Mouse (Mus musculus) ES-E14 (cell line): ENCODE measurements around the gene Rps2. TPM values are rescaled to one million over a fixed set of nuclear protein-coding genes. Genes with fewer than 3 reads are reported as not detected.
A peak's percentile ranks its signal among the peaks of the same experiment; 100 is the strongest.

Experiments
- DNase-seq: peaks from one replicate; pipeline ENCODE4 v3.0.0-alpha.2; 2013; ENCODE audit warnings: low read depth, low spot score
- H3K27ac ChIP-seq: 2 replicates; pipeline ENCODE4 v1.5.1; 2012; ENCODE audit warnings: low read depth, mild to moderate bottlenecking, low read length, moderate library complexity, mixed read lengths; ENCODE audit not compliant: poor library complexity, insufficient read depth, severe bottlenecking
- H3K36me3 ChIP-seq: 2 replicates; pipeline ENCODE4 v1.6.1; 2012; ENCODE audit warnings: mild to moderate bottlenecking, low read length, moderate library complexity, mixed read lengths; ENCODE audit not compliant: control insufficient read depth, poor library complexity, insufficient read depth, severe bottlenecking
- H3K4me1 ChIP-seq, 2 experiments: fragments of 150-350 bp in 1 of 2; sonication (generic) in 1 of 2; 2 replicates each; pipeline ENCODE4 v1.6.1; 2012; ENCODE audit warnings: low read length in 2 of 2, mild to moderate bottlenecking in 1 of 2, mixed read lengths in 1 of 2; ENCODE audit not compliant: control insufficient read depth in 2 of 2, insufficient read depth in 2 of 2, poor library complexity in 1 of 2
- H3K4me3 ChIP-seq, 2 experiments: fragments of 150-350 bp in 1 of 2; sonication (generic) in 1 of 2; 2 replicates each; pipeline ENCODE4 v1.5.1; 2012; ENCODE audit warnings: low read length in 2 of 2, low read depth in 1 of 2, mild to moderate bottlenecking in 1 of 2, mixed read lengths in 1 of 2; ENCODE audit not compliant: insufficient read depth in 1 of 2, poor library complexity in 1 of 2, severe bottlenecking in 1 of 2
- H3K9ac ChIP-seq: 2 replicates; pipeline ENCODE4 v1.6.1; 2012; ENCODE audit warnings: low read depth, mild to moderate bottlenecking, low read length, mixed read lengths; ENCODE audit not compliant: poor library complexity, insufficient read depth, severe bottlenecking
- H3K9me3 ChIP-seq: fragments of 150-350 bp; sonication (generic); 2 replicates; pipeline ENCODE4 v1.6.1; 2012; ENCODE audit warnings: low read depth, mild to moderate bottlenecking, low read length; ENCODE audit not compliant: control insufficient read depth, insufficient read depth
- CHD2 ChIP-seq: IDR thresholded peaks from 2 replicates; pipeline ENCODE4 v1.6.1; 2014; ENCODE audit warnings: mild to moderate bottlenecking, low read depth, low read length, inconsistent platforms
- HCFC1 ChIP-seq: IDR thresholded peaks from 2 replicates; pipeline ENCODE4 v1.6.1; 2012; ENCODE audit warnings: low read length, inconsistent platforms, borderline replicate concordance; ENCODE audit not compliant: insufficient read depth
- MAFK ChIP-seq: IDR thresholded peaks from 2 replicates; pipeline ENCODE4 v1.6.1; 2014; ENCODE audit warnings: mild to moderate bottlenecking, low read depth, low read length, inconsistent platforms; ENCODE audit not compliant: insufficient read depth
- ZC3H11A ChIP-seq: IDR thresholded peaks from 2 replicates; pipeline ENCODE4 v1.6.1; 2012; ENCODE audit warnings: low read depth, mild to moderate bottlenecking, inconsistent platforms, low read length, borderline replicate concordance
- ZNF384 ChIP-seq: IDR thresholded peaks from 2 replicates; pipeline ENCODE4 v1.6.1; 2012; ENCODE audit warnings: low read depth, low read length, inconsistent platforms
- in situ Hi-C, 2 experiments: fragments of 600-800 bp; cut with MboI; formaldehyde crosslinking; loops; one replicate each; pipeline ENCODE4 v1.15.1; 2025; ENCODE audit warnings: low sequenced_read_pairs in 2 of 2, inconsistent platforms in 1 of 2; ENCODE audit not compliant: unreplicated experiment in 2 of 2
- total RNA-seq: library from RNA; depleted of rRNA; stranded (reverse); fragments of 300-350 nt; gene quantifications from 2 replicates; pipeline ENCODE4 v1.2.3, GENCODE M21; 2012

Rps2 gene
- total RNA-seq, 1 experiment = 3,661 TPM

DNA sequence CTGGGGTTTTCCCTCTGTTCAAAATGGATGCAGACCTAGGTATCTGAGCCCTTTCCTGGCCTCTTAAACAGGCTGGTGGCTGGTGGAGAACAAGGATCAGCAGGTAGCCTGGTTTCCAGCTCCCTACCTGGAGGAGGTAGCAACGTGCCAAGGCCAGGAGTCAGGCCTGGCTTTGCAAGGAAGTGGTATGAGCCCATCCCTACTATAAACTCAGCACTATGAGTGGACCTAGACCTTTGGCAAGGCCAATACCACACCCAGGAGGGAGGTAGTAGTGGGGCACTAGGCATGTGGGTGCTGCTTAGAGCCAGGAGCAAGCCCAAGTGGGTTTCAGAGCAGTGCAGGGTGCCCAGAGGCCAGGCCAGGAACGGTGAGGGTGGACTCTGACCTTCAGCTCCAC is 18.4 kb upstream of the Rps2 start:
- H3K9ac ChIP-seq = no peak overlapping the region
- H3K4me3 ChIP-seq = no peak overlapping the region
- in situ Hi-C loops = no loop called here
- TF ChIP-seq ZC3H11A (no peak), ZNF384 (no peak), MAFK (no peak), HCFC1 (no peak), CHD2 (no peak)
- DNase-seq = no peak
- no peak overlapping the region for H3K27ac ChIP-seq
- peaks cover 44% of the 10 kb centered on the region for H3K36me3 ChIP-seq
- no peaks in the 10 kb centered on the region for H3K9me3 ChIP-seq
- peaks cover 11 to 13% of the 10 kb centered on the region in 2 experiments for H3K4me1 ChIP-seq

DNA sequence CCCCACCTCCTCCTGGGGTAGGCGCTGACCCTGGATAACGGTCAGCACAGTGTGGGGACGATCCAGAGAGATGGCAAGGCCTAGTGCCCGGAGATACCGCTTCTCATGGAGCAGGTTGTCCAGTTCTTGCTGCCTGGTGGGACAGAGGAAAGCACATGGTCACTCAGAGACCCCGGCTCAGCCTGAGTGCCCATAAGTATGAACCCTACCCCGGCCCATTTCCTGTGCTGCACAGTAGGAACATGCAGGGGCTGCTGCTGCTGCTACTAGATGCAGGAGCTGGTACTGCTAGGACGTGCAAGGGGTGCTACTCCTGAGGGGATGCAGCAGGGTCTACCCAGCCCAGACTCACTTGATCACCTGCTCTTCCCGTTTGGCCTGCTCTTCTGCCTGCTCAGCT is 16.7 kb upstream of the Rps2 start:
- Histone ChIP-seq H3K27ac (no peak overlapping the region), H3K9me3 (no peaks in the 10 kb centered on the region), H3K4me3 (no peak overlapping the region), H3K9ac (no peak overlapping the region), H3K4me1 (peaks cover 11 to 13% of the 10 kb centered on the region in 2 experiments), H3K36me3 (peaks cover 55% of the 10 kb centered on the region)
- TF ChIP-seq CHD2 = no peak
- no peak for TF ChIP-seq ZNF384
- in situ Hi-C loops = no loop called here
- no peak for DNase-seq

DNA sequence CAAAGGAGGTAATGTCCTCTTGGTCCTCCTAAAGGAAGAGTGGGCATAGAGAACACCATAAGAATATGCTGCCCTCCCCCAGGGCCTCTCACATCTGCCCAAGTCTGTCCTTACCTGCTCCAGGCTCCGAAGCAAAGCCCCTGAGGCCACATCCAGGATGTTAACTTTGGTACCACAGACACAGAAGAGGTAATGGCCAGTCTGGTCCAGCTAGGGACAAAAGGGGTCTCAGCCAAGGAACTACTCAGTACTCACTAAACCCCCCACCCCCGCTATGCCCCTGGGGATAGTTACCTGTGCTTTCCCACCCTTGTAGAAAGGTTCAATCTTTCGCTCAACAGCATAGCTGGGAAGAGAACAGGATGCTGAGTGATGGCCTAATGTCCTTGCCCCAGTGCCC is 12.1 kb upstream of the Rps2 start:
- Histone ChIP-seq H3K4me1 (no peaks in the 10 kb centered on the region; a peak in 1 of 4 replicates), H3K36me3 (peaks cover 41% of the 10 kb centered on the region), H3K9ac (no peak overlapping the region), H3K4me3 (no peak overlapping the region), H3K9me3 (no peaks in the 10 kb centered on the region), H3K27ac (no peak overlapping the region)
- no peak for TF ChIP-seq CHD2
- no peak for TF ChIP-seq ZNF384
- TF ChIP-seq MAFK = no peak
- TF ChIP-seq ZC3H11A = no peak
- TF ChIP-seq HCFC1 = no peak
- in situ Hi-C loops = no loop called here
- no peak for DNase-seq

DNA sequence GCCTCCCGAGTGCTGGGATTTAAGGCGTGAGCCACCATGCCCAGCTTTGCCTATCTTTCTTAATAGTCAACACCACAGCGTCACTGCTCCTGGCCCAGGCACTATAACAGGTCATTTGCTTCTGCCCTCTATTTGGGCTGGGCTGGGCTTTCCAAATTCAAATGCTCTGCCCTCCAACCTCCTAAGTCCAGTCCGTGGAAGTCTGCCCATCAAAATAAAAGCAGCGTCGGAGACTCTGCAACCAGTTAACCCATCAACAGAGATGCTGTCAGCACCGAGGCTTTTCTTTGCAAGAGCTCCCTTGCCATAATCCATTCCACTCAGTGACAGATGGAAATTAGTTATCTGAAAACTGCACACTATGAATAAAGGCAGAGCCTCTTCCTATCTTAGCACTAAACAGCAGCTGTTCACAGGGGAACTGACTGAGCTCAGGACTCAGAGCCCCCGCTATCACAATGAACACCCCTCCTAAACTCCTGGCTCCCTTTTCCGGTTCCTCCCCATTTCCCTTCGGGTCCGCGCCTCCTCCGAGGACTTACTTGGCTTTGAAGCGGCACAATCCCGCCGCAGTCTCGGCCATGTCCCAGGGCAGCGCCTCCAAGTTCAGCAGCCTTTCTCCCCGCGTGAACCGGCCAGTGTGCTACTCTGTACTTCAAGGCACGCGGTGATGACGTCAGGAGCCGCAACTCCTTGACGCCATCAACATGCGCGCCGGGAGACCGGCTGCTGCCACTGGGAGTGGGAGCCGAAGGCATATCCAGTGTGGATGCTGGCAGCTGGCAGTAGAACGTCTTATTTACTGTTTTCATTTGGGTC is 10.7 kb upstream of the Rps2 start, which contains the start of gene Tbl3:
Gene Tbl3, minus strand, starts transcription at position 679 of the 819 bp plus-strand sequence.
- Histone ChIP-seq H3K36me3 (peaks cover 27% of the 10 kb centered on the region), H3K4me1 (no peaks in the 10 kb centered on the region; a peak in 1 of 4 replicates), H3K4me3 (peak within 1 kb of the TSS; percentile 83 to 96), H3K9ac (peak within 1 kb of the TSS; percentile 96), H3K9me3 (no peaks in the 10 kb centered on the region), H3K27ac (peak within 1 kb of the TSS; percentile 60)
- peak; percentile 93 for DNase-seq
- TF ChIP-seq HCFC1 (peak; percentile 82), ZC3H11A (no peak)
- in situ Hi-C loops = no loop called here

DNA sequence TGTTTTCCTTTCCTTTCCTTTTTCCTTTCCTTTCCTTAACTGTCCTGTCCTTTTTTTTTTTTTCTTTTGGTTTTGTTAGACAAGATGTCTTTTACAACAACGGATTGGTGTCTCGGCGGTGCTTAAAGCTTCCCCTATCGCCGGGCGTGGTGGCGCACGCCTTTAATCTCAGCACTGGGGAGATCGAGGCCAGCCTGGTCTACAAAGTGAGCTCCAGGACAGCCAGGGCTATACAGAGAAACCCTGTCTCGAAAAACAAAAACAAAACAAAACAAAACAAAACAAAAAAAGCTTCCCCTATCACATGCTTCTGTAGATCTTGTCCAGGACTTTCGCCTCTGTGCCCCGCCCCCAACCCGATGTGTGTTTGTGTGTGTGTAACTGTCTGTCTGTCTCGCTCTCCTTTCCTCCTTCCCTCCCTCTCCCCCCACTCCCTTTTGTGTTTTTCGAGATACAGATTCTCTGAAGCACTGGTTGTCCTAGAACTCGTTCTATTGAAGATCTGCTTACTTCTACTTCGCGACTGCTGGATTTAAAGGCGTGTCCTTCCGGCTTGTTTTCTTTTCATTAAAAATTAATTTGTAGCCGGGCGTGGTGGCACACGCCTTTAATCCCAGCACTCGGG is 10.0 kb upstream of the Rps2 start:
- TF ChIP-seq HCFC1 = no peak
- no peak for TF ChIP-seq CHD2
- no peak for TF ChIP-seq MAFK
- no peak for TF ChIP-seq ZC3H11A
- no peak for TF ChIP-seq ZNF384
- Histone ChIP-seq H3K9ac (peak overlapping the region; percentile 53; the same call in 1 of the 2 replicates), H3K27ac (peak overlapping the region; percentile 60; the same call in 1 of the 2 replicates), H3K4me1 (no peaks in the 10 kb centered on the region; a peak in 1 of 4 replicates), H3K4me3 (peak overlapping the region; percentile 83 to 96), H3K36me3 (peaks cover 22% of the 10 kb centered on the region), H3K9me3 (no peaks in the 10 kb centered on the region)
- no peak for DNase-seq
- in situ Hi-C loops = no loop called here
